Comparison of ENCODE assay signal across 20 mouse cellular contexts in genomic region chr14:22048068-22048899, GRCm38 (mm10). TPM values are rescaled to one million over a fixed set of nuclear protein-coding genes. Genes with fewer than 3 reads are reported as not detected.
A peak's percentile ranks its signal among the peaks of the same experiment; 100 is the strongest.
DNase-seq lines count a peak whose midpoint lies in the region; ATAC-seq and TF ChIP-seq lines count a peak whose summit lies in the region.
"Had no signal": no experiment of that assay in that cellular context is flagged by ENCODE, and none has a peak within 500 bp of the region (broad histone marks: within the 10 kb centered on the region; RNA-seq: fewer than 3 reads in every experiment).

No protein-coding gene starts in this region.

- no peak for TF ChIP-seq EP300 in stomach, postnatal 0 days (optimal IDR thresholded peaks at IDR 0.05)

- H3K9me3 ChIP-seq in forebrain, embryonic 11.5 days (ENCODE audit: control insufficient read depth, low read length) = no peaks in the 10 kb centered on the region
- no peaks in the 10 kb centered on the region for H3K9me3 ChIP-seq in forebrain, embryonic 15.5 days
- no peaks in the 10 kb centered on the region for H3K9me3 ChIP-seq in stomach, embryonic 15.5 days
- no peaks in the 10 kb centered on the region for H3K9me3 ChIP-seq in stomach, postnatal 0 days (ENCODE audit: control insufficient read depth, low read length)
- no peaks in the 10 kb centered on the region for H3K9me3 ChIP-seq in liver, embryonic 11.5 days (ENCODE audit: control insufficient read depth, low read length)
- H3K9me3 ChIP-seq: forebrain, embryonic 12.5 days; G1E; heart, embryonic 15.5 days; hindbrain, embryonic 10.5 days had no signal

- no peak overlapping the region for H3K4me3 ChIP-seq in forebrain, embryonic 11.5 days (ENCODE audit: low read depth, low read length)
- no peak overlapping the region for H3K4me3 ChIP-seq in forebrain, embryonic 15.5 days
- no peak overlapping the region for H3K4me3 ChIP-seq in stomach, embryonic 15.5 days (replicated peaks)
- no peak overlapping the region for H3K4me3 ChIP-seq in stomach, postnatal 0 days (ENCODE audit: low read depth, low read length)
- H3K4me3 ChIP-seq in liver, embryonic 11.5 days (ENCODE audit: low read depth, low read length) = no peak overlapping the region
- H3K4me3 ChIP-seq: forebrain, embryonic 12.5 days; heart, embryonic 15.5 days; hindbrain, embryonic 10.5 days had no signal

- 87% methylated on average over 18 of the region's 18 CpGs for WGBS in forebrain, embryonic 11.5 days
- 76% methylated on average over 18 of the region's 18 CpGs for WGBS in forebrain, embryonic 15.5 days
- 62% methylated on average over 18 of the region's 18 CpGs for WGBS in stomach, embryonic 15.5 days
- 67% methylated on average over 18 of the region's 18 CpGs for WGBS in stomach, postnatal 0 days
- WGBS in liver, embryonic 11.5 days = 57% methylated on average over 18 of the region's 18 CpGs

- H3K27ac ChIP-seq in forebrain, embryonic 11.5 days (ENCODE audit: low read depth, low read length) = no peak overlapping the region
- no peak overlapping the region for H3K27ac ChIP-seq in forebrain, embryonic 15.5 days (replicated peaks)
- H3K27ac ChIP-seq in stomach, embryonic 15.5 days = no peak overlapping the region
- H3K27ac ChIP-seq in stomach, postnatal 0 days (replicated peaks) = no peak overlapping the region
- H3K27ac ChIP-seq in liver, embryonic 11.5 days (ENCODE audit: low read depth, low read length) = peak overlapping the region; percentile 14
- H3K27ac ChIP-seq: forebrain, embryonic 12.5 days; heart, embryonic 15.5 days; hindbrain, embryonic 10.5 days had no signal

- ATAC-seq in forebrain, embryonic 11.5 days (replicated peaks; ENCODE audit: low FRiP score) = no peak
- no peak for ATAC-seq in forebrain, embryonic 15.5 days (replicated peaks)
- peak; percentile 24; the same call in 1 of the 2 replicates for ATAC-seq in stomach, embryonic 15.5 days (ENCODE audit: insufficient read depth, low FRiP score, low read depth)
- ATAC-seq in stomach, postnatal 0 days (ENCODE audit: low FRiP score, low TSS enrichment) = no peak
- peak; percentile 74 for ATAC-seq in liver, embryonic 11.5 days (replicated peaks; ENCODE audit: low FRiP score)

- H3K36me3 ChIP-seq in forebrain, embryonic 11.5 days (ENCODE audit: control insufficient read depth, insufficient read depth, low read length) = no peaks in the 10 kb centered on the region
- no peaks in the 10 kb centered on the region for H3K36me3 ChIP-seq in forebrain, embryonic 15.5 days
- H3K36me3 ChIP-seq in stomach, embryonic 15.5 days = no peaks in the 10 kb centered on the region
- H3K36me3 ChIP-seq in stomach, postnatal 0 days (ENCODE audit: control insufficient read depth, insufficient read depth, low read length) = no peaks in the 10 kb centered on the region
- H3K36me3 ChIP-seq in liver, embryonic 11.5 days (ENCODE audit: control insufficient read depth, insufficient read depth, low read length) = no peaks in the 10 kb centered on the region
- H3K36me3 ChIP-seq: forebrain, embryonic 12.5 days; G1E; heart, embryonic 15.5 days; hindbrain, embryonic 10.5 days had no signal

- H3K9ac ChIP-seq in forebrain, embryonic 11.5 days (ENCODE audit: low read length) = no peak overlapping the region
- no peak overlapping the region for H3K9ac ChIP-seq in forebrain, embryonic 15.5 days (replicated peaks)
- H3K9ac ChIP-seq in stomach, embryonic 15.5 days = no peak overlapping the region
- H3K9ac ChIP-seq in stomach, postnatal 0 days (ENCODE audit: low read length) = no peak overlapping the region
- peak overlapping the region; percentile 12; the same call in 1 of the 2 replicates for H3K9ac ChIP-seq in liver, embryonic 11.5 days (ENCODE audit: low read depth, low read length)
- H3K9ac ChIP-seq: forebrain, embryonic 12.5 days; heart, embryonic 15.5 days had no signal

- H3K4me1 ChIP-seq in forebrain, embryonic 11.5 days (replicated peaks; ENCODE audit: control insufficient read depth, insufficient read depth, low read length) = no peaks in the 10 kb centered on the region
- 0 out of 2 replicates have a peak, but pooled peaks cover 4% of the 10 kb centered on the region for H3K4me1 ChIP-seq in forebrain, embryonic 15.5 days
- peaks cover 2% of the 10 kb centered on the region; the same call in 1 of the 2 replicates for H3K4me1 ChIP-seq in stomach, embryonic 15.5 days
- H3K4me1 ChIP-seq in stomach, postnatal 0 days (replicated peaks; ENCODE audit: control insufficient read depth, insufficient read depth) = peaks cover 5% of the 10 kb centered on the region; the same call in 1 of the 2 replicates
- H3K4me1 ChIP-seq in liver, embryonic 11.5 days (replicated peaks; ENCODE audit: control insufficient read depth, insufficient read depth, low read length) = peaks cover 22% of the 10 kb centered on the region
- H3K4me1 ChIP-seq: forebrain, embryonic 12.5 days; hindbrain, embryonic 10.5 days had no signal

- no peak overlapping the region for H3K4me2 ChIP-seq in forebrain, embryonic 11.5 days (ENCODE audit: low read depth, low read length, severe bottlenecking)
- H3K4me2 ChIP-seq in forebrain, embryonic 15.5 days (replicated peaks) = no peak overlapping the region
- no peak overlapping the region for H3K4me2 ChIP-seq in stomach, embryonic 15.5 days
- no peak overlapping the region for H3K4me2 ChIP-seq in stomach, postnatal 0 days (replicated peaks; ENCODE audit: low read depth)
- no peak overlapping the region for H3K4me2 ChIP-seq in liver, embryonic 11.5 days
- H3K4me2 ChIP-seq: forebrain, embryonic 12.5 days; heart, embryonic 15.5 days; midbrain, embryonic 11.5 days had no signal

- DNase-seq in forebrain, embryonic 11.5 days (ENCODE audit: low spot score) = peak; percentile 41
- DNase-seq in stomach, postnatal 0 days (ENCODE audit: low spot score) = no peak
- DNase-seq in liver, embryonic 11.5 days (ENCODE audit: low spot score) = no peak
- peak; percentile 42 for DNase-seq in yolk sac, embryonic 10.5 days (ENCODE audit: low spot score)
- DNase-seq in cerebellum, adult 9-10 months = no peak
- no peak for DNase-seq in urinary bladder, postnatal 36 days (ENCODE audit: low spot score in 2 of 2)
- DNase-seq: adrenal gland, postnatal 14 days; cerebellum, postnatal 10 days; gastrocnemius, postnatal 14 days; heart, adult 18-20 months; thymus, adult 18-20 months; thymus, postnatal 4 days had no signal

- no peaks in the 10 kb centered on the region for H3K27me3 ChIP-seq in forebrain, embryonic 11.5 days (ENCODE audit: control insufficient read depth, insufficient read depth, low read length)
- peaks cover 8% of the 10 kb centered on the region; the same call in 1 of the 2 replicates for H3K27me3 ChIP-seq in forebrain, embryonic 15.5 days
- H3K27me3 ChIP-seq in stomach, embryonic 15.5 days (replicated peaks) = no peaks in the 10 kb centered on the region
- H3K27me3 ChIP-seq in stomach, postnatal 0 days (ENCODE audit: control insufficient read depth, insufficient read depth, low read length) = no peaks in the 10 kb centered on the region
- no peaks in the 10 kb centered on the region for H3K27me3 ChIP-seq in liver, embryonic 11.5 days (replicated peaks; ENCODE audit: control insufficient read depth, insufficient read depth, low read length)

- TF ChIP-seq CTCF in stomach, postnatal 0 days (IDR thresholded peaks at IDR 0.05; ENCODE audit: low read depth) = no peak

RNA-seq across cellular contexts. Expression of gene Lrmda, which starts 28.8 kb away (rescaled TPM):
- not detected in 2 replicates for polyA plus RNA-seq in forebrain, embryonic 11.5 days (2014; fragmentation: Nextera tagmentation; extraction: Ambion mirVana)
- 0.15 TPM in 1 of 2 replicates, not detected in the other for polyA plus RNA-seq in forebrain, embryonic 15.5 days (2015; fragmentation: Nextera tagmentation; extraction: Ambion mirVana)
- 0.35 and 0.57 TPM in 2 replicates for polyA plus RNA-seq in stomach, embryonic 15.5 days (2015; fragmentation: Nextera tagmentation; extraction: Ambion mirVana)
- polyA plus RNA-seq in stomach, postnatal 0 days (2015; fragmentation: Nextera tagmentation; extraction: Ambion mirVana) = 0.39 and 0.46 TPM in 2 replicates
- polyA plus RNA-seq in liver, embryonic 11.5 days (2014; fragmentation: Nextera tagmentation; extraction: Ambion mirVana) = 0.30 and 0.53 TPM in 2 replicates
- polyA plus RNA-seq: brain, embryonic 14.5 days; G1E had no signal

RNA-seq across cellular contexts. Expression of gene Zfp503, which starts 58.9 kb away (rescaled TPM):
- 6.6 and 6.7 TPM in 2 replicates for polyA plus RNA-seq in forebrain, embryonic 11.5 days (2014; fragmentation: Nextera tagmentation; extraction: Ambion mirVana)
- polyA plus RNA-seq in forebrain, embryonic 15.5 days (2015; fragmentation: Nextera tagmentation; extraction: Ambion mirVana) = 7.4 TPM in 2 replicates
- 21.4 and 21.7 TPM in 2 replicates for polyA plus RNA-seq in stomach, embryonic 15.5 days (2015; fragmentation: Nextera tagmentation; extraction: Ambion mirVana)
- 10.0 and 11.3 TPM in 2 replicates for polyA plus RNA-seq in stomach, postnatal 0 days (2015; fragmentation: Nextera tagmentation; extraction: Ambion mirVana)
- polyA plus RNA-seq in liver, embryonic 11.5 days (2014; fragmentation: Nextera tagmentation; extraction: Ambion mirVana) = 3.1 and 4.1 TPM in 2 replicates

Comparison
In these comparisons a context has a peak if more than half of its experiments do, and no peak if none do; other contexts are left out.
1. ATAC-seq: peak in stomach, embryonic 15.5 days (single experiment) and liver, embryonic 11.5 days (single experiment); none in forebrain, embryonic 11.5 days (single experiment), forebrain, embryonic 15.5 days (single experiment) and stomach, postnatal 0 days (single experiment).
2. DNase-seq: peak in forebrain, embryonic 11.5 days (single experiment) and yolk sac, embryonic 10.5 days (single experiment); none in stomach, postnatal 0 days (single experiment), liver, embryonic 11.5 days (single experiment), cerebellum, adult 9-10 months (single experiment) and urinary bladder, postnatal 36 days (0 of 2).